Mouse (Mus musculus) liver, adult 2 months (tissue): Measurements from ENCODE around the gene Phactr3.

Experiments
- CTCF ChIP-seq: fragments of 200-500 bp; IDR thresholded peaks from 2 replicates; pipeline ENCODE4 v1.5.1; 2011; ENCODE audit warnings: low read depth, low read length, control low read depth
- POLR2A ChIP-seq: fragments of 200-500 bp; IDR thresholded peaks from 2 replicates; pipeline ENCODE4 v1.6.1; 2011; ENCODE audit warnings: low read length, control low read depth; ENCODE audit not compliant: insufficient read depth; ENCODE audit errors: extremely low read depth

GRCm38 (mm10) chr2:178129161-178129560, 10.4 kb downstream of the Phactr3 start:
- TF ChIP-seq POLR2A (no peak), CTCF (no peak)
